Mouse (Mus musculus) kidney, adult 11 months (tissue): Measurements from ENCODE around the gene Slc6a11.

ENCODE experiments used
- DNase-seq: peaks from one replicate; pipeline ENCODE4 v3.0.0; 2022

Slc6a11 gene

GRCm38 (mm10) chr6:114269589-114269988, 138.5 kb downstream of the Slc6a11 start:
- no peak for DNase-seq

- DNase-seq = no peak
Observed at GRCm38 (mm10) chr6:114270799-114271198, 139.8 kb downstream of the Slc6a11 start.

GRCm38 (mm10) chr6:114272279-114272678, 141.2 kb downstream of the Slc6a11 start:
- no peak for DNase-seq

- no peak for DNase-seq
Observed at GRCm38 (mm10) chr6:114273997-114274728, 143.1 kb downstream of the Slc6a11 start.

- no peak for DNase-seq
Observed at GRCm38 (mm10) chr6:114275800-114276199, 144.8 kb downstream of the Slc6a11 start.

- DNase-seq = no peak
Observed at GRCm38 (mm10) chr6:114282469-114283277, 151.6 kb downstream of the Slc6a11 start, which contains the start of gene Slc6a1. Slc6a1 (plus strand) TSS chr6:114282635.

- no peak for DNase-seq
Observed at GRCm38 (mm10) chr6:114283278-114283770, 152.3 kb downstream of the Slc6a11 start.

- no peak for DNase-seq
Observed at GRCm38 (mm10) chr6:114283927-114284703, 153.1 kb downstream of the Slc6a11 start.

GRCm38 (mm10) chr6:114285424-114285823, 154.4 kb downstream of the Slc6a11 start:
- DNase-seq = no peak

GRCm38 (mm10) chr6:114289106-114289505, 158.1 kb downstream of the Slc6a11 start:
- DNase-seq = no peak

- DNase-seq = no peak
Observed at GRCm38 (mm10) chr6:114290184-114290583, 159.1 kb downstream of the Slc6a11 start.

GRCm38 (mm10) chr6:114290929-114291328, 159.9 kb downstream of the Slc6a11 start:
- DNase-seq = no peak

GRCm38 (mm10) chr6:114291396-114291795, 160.4 kb downstream of the Slc6a11 start:
- DNase-seq = no peak

- no peak for DNase-seq
Observed at GRCm38 (mm10) chr6:114293511-114293910, 162.5 kb downstream of the Slc6a11 start.

GRCm38 (mm10) chr6:114295086-114295485, 164.0 kb downstream of the Slc6a11 start:
- DNase-seq = no peak

- DNase-seq = no peak
Observed at GRCm38 (mm10) chr6:114297260-114298002, 166.4 kb downstream of the Slc6a11 start.
